Mouse (Mus musculus): ENCODE data around the gene Gucy1b2.

DNA sequence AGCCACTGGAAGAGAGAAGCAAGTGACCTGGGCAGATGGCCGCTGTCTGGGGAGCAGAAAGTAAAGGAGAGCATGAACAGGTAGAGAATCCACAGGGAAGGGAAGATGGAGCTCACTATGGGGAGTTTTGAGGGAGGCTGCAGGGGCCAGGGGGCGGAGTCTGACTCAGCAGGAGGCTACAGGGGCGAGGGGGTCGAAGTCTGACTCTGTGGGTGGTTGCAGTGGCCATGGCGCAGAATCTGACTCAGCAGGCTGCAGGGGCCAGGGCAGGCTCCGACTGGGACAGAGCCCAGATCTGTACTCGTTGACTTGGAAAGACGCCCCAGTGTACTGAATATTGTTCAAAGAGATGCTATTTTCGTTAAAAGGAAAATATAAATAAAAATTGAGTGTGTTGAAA, 8.9 kb upstream of the Gucy1b2 start:
- TF ChIP-seq CTCF (IDR thresholded peaks at IDR 0.05; ENCODE audit: borderline replicate concordance, control insufficient read depth, extremely low read depth, insufficient read depth, low read length, poor library complexity) (no peak), POLR2A (IDR thresholded peaks at IDR 0.05; ENCODE audit: control insufficient read depth, extremely low read depth, insufficient read depth, low read length, poor library complexity) (no peak)
